Mouse (Mus musculus): Measurements from ENCODE around the gene Rtkn.

- TF ChIP-seq CTCF (IDR thresholded peaks at IDR 0.05; ENCODE audit: extremely low read depth, insufficient read depth, low read length) = no peak
- TF ChIP-seq POLR2A (IDR thresholded peaks at IDR 0.05; ENCODE audit: extremely low read depth, insufficient read depth, low read length) = no peak
Measured at GRCm38 (mm10) chr6:83155552-83156238, 20.4 kb downstream of the Rtkn start.

Data from cortical plate, adult 2 months (tissue).